Mouse (Mus musculus) Patski (cell line): ENCODE data around the gene Il4ra. TPM values are rescaled to one million over a fixed set of nuclear protein-coding genes. Genes with fewer than 3 reads are reported as not detected.

Experiments used
- ATAC-seq: fragments of 100-300 bp; one replicate; pipeline ENCODE4 v1.8.0; 2021
- CTCF ChIA-PET: fragments of 350-600 bp; sonication (Branson Sonifier 250); formaldehyde crosslinking; loops from one replicate; lab custom pipeline; 2022; ENCODE audit warnings: inconsistent platforms; lab: Charles Lee
- POLR2A ChIA-PET: fragments of 350-600 bp; sonication (Branson Sonifier 250); formaldehyde crosslinking; loops from one replicate; lab custom pipeline; 2022; ENCODE audit warnings: antibody characterized with exemption, inconsistent platforms; lab: Charles Lee
- DNase-seq: peaks from one replicate; pipeline ENCODE4 v3.0.0-alpha.2; 2011; ENCODE audit warnings: low read depth, low spot score
- H3K27me3 ChIP-seq: fragments of 371-371 bp; one replicate; pipeline ENCODE4 v1.5.1; 2021
- CTCF ChIP-seq: fragments of 100-300 bp; IDR thresholded peaks from one replicate; pipeline ENCODE4 v1.5.1; 2021
- in situ Hi-C: fragments of 300-500 bp; cut with MboI; formaldehyde crosslinking; loops from 3 replicates; pipeline ENCODE4 v1.11.1; 2018; ENCODE audit warnings: low pct_unique_long_range_greater_than_20kb, mixed read lengths
- polyA plus RNA-seq: library from polyadenylated mRNA; unstranded; gene quantifications from one replicate; pipeline ENCODE4 v1.2.3, GENCODE M21; 2021

The Il4ra gene
- polyA plus RNA-seq, 1 experiment from 2014 or later = 16.5 TPM

DNA sequence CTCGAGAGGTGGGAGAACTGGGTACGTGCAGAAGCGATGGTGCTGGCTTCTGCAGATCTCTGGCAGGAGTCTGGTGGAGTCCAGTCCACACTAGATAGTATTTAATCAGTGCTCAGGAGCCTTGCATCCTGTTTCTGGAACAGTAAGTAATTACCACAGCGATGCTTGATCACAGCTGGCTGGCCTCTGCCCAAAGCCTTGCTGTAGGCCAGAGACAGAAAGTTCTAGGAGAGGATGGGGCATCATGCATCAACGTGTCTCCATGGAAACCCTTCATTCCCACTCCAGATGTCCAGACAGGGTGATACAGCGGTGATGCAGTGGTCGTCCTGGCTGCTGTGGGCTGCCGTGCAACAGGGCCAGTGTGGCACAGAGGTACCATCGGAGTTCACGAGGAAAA is 7.6 kb downstream of the Il4ra start:
- ChIA-PET POLR2A (no interaction called here), CTCF (no interaction called here)
- no peak for TF ChIP-seq CTCF
- ATAC-seq = no peak
- H3K27me3 ChIP-seq = no peaks in the 10 kb centered on the region
- DNase-seq = no peak
- in situ Hi-C loops = no loop called here

DNA sequence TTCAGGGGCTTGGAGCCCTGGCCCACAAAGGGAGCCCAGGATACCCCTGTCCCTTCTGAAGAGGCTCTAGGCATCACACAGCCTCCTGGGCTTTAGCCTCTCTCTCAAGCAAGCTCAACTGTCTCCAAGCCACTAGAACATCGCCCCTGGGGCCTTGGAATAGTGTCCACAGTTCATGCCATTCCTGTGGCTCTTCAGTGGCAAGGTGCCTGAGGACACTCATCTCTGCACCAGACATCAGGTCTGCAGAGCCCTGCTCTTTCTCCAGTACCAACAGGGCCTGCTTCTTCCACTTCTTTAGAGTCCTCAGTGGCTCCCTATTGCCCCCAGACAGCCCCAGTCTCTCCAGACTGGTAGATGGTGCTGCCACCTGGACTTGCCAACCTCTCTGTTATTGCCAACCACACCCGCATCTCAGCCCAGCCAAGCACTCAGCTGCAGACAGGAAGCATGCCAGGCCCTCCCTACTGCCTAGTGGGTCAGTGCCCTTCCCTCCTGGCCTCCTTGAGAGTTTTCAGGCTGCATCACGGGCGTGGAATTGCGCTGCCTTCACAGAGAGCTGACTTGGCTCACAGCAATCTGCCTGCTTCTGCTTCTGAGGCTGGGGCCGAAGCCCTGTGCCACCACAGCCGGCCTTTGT is 8.3 kb downstream of the Il4ra start:
- ChIA-PET POLR2A (no interaction called here), CTCF (no interaction called here)
- no peaks in the 10 kb centered on the region for H3K27me3 ChIP-seq
- TF ChIP-seq CTCF = no peak
- ATAC-seq (no peak), DNase-seq (no peak)
- in situ Hi-C loops = no loop called here

- CTCF ChIA-PET = no interaction called here
- in situ Hi-C loops = no loop called here
- no peaks in the 10 kb centered on the region for H3K27me3 ChIP-seq
- TF ChIP-seq CTCF = no peak
- ATAC-seq = no peak
- DNase-seq = no peak
- POLR2A ChIA-PET = no interaction called here
Observed at GRCm38 (mm10) chr7:125561085-125561690, 9.3 kb downstream of the Il4ra start.

- CTCF ChIA-PET = no interaction called here
Observed at GRCm38 (mm10) chr7:125562413-125562812, 10.5 kb downstream of the Il4ra start.

DNA sequence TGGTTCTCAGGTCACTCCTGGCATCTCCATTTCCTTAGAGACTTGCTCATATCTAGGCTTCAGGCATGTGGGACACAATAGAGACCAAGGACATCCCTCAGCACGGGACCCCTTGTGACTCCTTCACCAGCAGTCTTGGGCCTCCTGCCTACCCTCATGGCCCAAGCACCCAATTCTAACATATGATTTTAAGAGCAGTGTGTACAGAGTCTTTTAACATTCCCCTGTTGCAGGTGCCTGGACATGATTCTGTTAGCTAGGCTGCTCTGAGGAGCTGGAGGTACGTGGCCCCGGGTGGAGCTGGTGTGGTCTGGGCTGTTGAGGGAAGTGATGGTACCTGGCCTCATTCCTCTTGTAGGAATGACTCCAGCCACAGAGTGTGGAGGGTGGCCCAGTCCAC is 11.2 kb downstream of the Il4ra start:
- in situ Hi-C loops = no loop called here
- ChIA-PET CTCF (no interaction called here), POLR2A (no interaction called here)
- H3K27me3 ChIP-seq = no peaks in the 10 kb centered on the region
- no peak for DNase-seq
- no peak for ATAC-seq
- TF ChIP-seq CTCF = no peak

More at GRCm38 (mm10) chr7:125562413-125562812, 10.5 kb downstream of the Il4ra start:
- no peak for ATAC-seq
- no peaks in the 10 kb centered on the region for H3K27me3 ChIP-seq
- POLR2A ChIA-PET = no interaction called here
- in situ Hi-C loops = no loop called here
- TF ChIP-seq CTCF = no peak
- no peak for DNase-seq

- DNase-seq = no peak
- CTCF ChIA-PET = no interaction called here
Observed at GRCm38 (mm10) chr7:125564316-125565024, 12.6 kb downstream of the Il4ra start.

GRCm38 (mm10) chr7:125565516-125566285 is 13.8 kb downstream of the Il4ra start:
- no peak for TF ChIP-seq CTCF
- no peak for ATAC-seq
- POLR2A ChIA-PET = no interaction called here
- CTCF ChIA-PET = no interaction called here
- in situ Hi-C loops = loop anchor here (5.0 kb wide), 1 partner anchor 73 kb away; the partner anchor contains the start of gene Nsmce1
- no peak for DNase-seq
- H3K27me3 ChIP-seq = no peaks in the 10 kb centered on the region

More at GRCm38 (mm10) chr7:125564316-125565024, 12.6 kb downstream of the Il4ra start:
- ATAC-seq = no peak
- in situ Hi-C loops = loop anchor here (5.0 kb wide), 1 partner anchor 72 kb away; the partner anchor contains the start of gene Nsmce1
- H3K27me3 ChIP-seq = no peaks in the 10 kb centered on the region
- TF ChIP-seq CTCF = no peak
- POLR2A ChIA-PET = no interaction called here

DNA sequence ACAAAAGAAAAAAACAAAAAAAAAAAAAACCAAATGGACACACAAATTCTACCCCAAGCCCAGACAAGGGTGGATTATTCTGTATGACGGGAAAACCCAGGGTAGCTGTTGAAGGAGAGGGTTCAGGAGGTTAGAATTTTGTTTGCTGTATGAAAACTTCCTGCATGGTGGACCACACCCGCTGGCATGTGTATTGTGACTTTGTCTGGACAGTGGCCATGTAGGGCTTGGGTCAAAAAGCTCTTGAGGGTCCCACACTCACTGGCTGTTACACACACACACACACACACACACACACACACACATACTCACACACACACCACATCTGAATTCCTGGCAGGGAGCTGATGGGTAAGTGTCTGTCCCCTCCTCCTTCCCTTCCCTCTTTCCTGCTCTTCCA is 14.5 kb downstream of the Il4ra start:
- ATAC-seq (no peak), DNase-seq (no peak)
- no peak for TF ChIP-seq CTCF
- POLR2A ChIA-PET = interaction anchor here (0.6 kb wide), 1 partner anchor 31 kb away, joined by 4 read pairs; no protein-coding TSS in a partner anchor
- in situ Hi-C loops = loop anchor here (5.0 kb wide), 1 partner anchor 74 kb away; the partner anchor contains the start of gene Nsmce1
- CTCF ChIA-PET = no interaction called here
- no peaks in the 10 kb centered on the region for H3K27me3 ChIP-seq

DNA sequence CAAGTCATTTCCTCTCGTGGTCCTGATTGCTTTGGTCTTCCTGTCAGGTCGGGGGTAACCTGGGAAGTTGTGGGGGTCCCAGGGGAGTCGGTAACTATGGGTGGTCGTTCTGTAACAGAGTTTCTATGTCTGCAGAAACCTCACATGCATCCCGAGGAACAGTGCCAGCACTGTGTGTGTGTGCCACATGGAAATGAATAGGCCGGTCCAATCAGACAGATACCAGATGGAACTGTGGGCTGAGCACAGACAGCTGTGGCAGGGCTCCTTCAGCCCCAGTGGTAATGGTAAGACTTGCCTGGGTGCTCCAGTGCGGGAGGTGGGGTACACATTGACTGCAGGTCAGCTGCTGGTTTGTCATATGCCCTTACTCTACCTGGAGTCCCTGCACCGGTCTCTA is 17.0 kb downstream of the Il4ra start:
- CTCF ChIA-PET = interaction anchor here (0.9 to 1.1 kb wide), 2 partner anchors 12 to 97 kb away, joined by 3 read pairs; no protein-coding TSS in a partner anchor
- in situ Hi-C loops = loop anchor here (5.0 kb wide), 1 partner anchor 77 kb away; the partner anchor contains the start of gene Nsmce1
- H3K27me3 ChIP-seq = no peaks in the 10 kb centered on the region
- ATAC-seq = no peak
- TF ChIP-seq CTCF = no peak
- no peak for DNase-seq
- POLR2A ChIA-PET = interaction anchor here (1.0 kb wide), 1 partner anchor 11 kb away, joined by 4 read pairs; no protein-coding TSS in a partner anchor

GRCm38 (mm10) chr7:125571891-125572290 is 20.0 kb downstream of the Il4ra start:
- ATAC-seq = no peak
- in situ Hi-C loops = loop anchor here (5.0 kb wide), 1 partner anchor 100 kb away; no protein-coding TSS in a partner anchor
- no peak for TF ChIP-seq CTCF
- ChIA-PET CTCF (interaction anchor here (0.9 to 1.3 kb wide), 2 partner anchors 9 to 34 kb away, joined by 3 read pairs; no protein-coding TSS in a partner anchor), POLR2A (no interaction called here)
- no peak for DNase-seq
- H3K27me3 ChIP-seq = no peaks in the 10 kb centered on the region
